Mouse (Mus musculus) brain, adult 2 months (tissue): ENCODE measurements around the gene Slc22a5.
"Not testable (repeated sequence)": the region's sequence is repeated elsewhere in the genome, so short reads cannot be mapped to it uniquely, and the experiment has no call there.

Experiments used
- DNase-seq: peaks from one replicate; pipeline ENCODE4 v3.0.0; 2011; ENCODE audit warnings: low read depth, low spot score

Gene Slc22a5

GRCm38 (mm10) chr11:53891505-53892451, at the start of gene Slc22a5:
Slc22a5 (minus strand) TSS chr11:53891660.
- DNase-seq, result peak; percentile 99

- not testable (repeated sequence) for DNase-seq
Measured at GRCm38 (mm10) chr11:53931944-53932318, 40.5 kb upstream of the Slc22a5 start.

- DNase-seq, result peak; percentile 79
Measured at GRCm38 (mm10) chr11:53931091-53931943, 39.9 kb upstream of the Slc22a5 start.

GRCm38 (mm10) chr11:53929741-53930140, 38.3 kb upstream of the Slc22a5 start:
- DNase-seq, result no peak

GRCm38 (mm10) chr11:53928585-53928984, 37.1 kb upstream of the Slc22a5 start:
- DNase-seq, result no peak

GRCm38 (mm10) chr11:53926303-53926702, 34.8 kb upstream of the Slc22a5 start:
- no peak for DNase-seq

GRCm38 (mm10) chr11:53918851-53919250, 27.4 kb upstream of the Slc22a5 start:
- DNase-seq, result no peak

- DNase-seq, result no peak
Measured at GRCm38 (mm10) chr11:53911011-53911410, 19.6 kb upstream of the Slc22a5 start.

- no peak for DNase-seq
Measured at GRCm38 (mm10) chr11:53908686-53909085, 17.2 kb upstream of the Slc22a5 start.

GRCm38 (mm10) chr11:53904534-53904925, 13.1 kb upstream of the Slc22a5 start:
- no peak for DNase-seq

GRCm38 (mm10) chr11:53903781-53904533, 12.5 kb upstream of the Slc22a5 start:
- no peak for DNase-seq

GRCm38 (mm10) chr11:53902741-53903140, 11.3 kb upstream of the Slc22a5 start:
- DNase-seq, result no peak

- no peak for DNase-seq
Measured at GRCm38 (mm10) chr11:53900991-53901390, 9.5 kb upstream of the Slc22a5 start.

- no peak for DNase-seq
Measured at GRCm38 (mm10) chr11:53899981-53900380, 8.5 kb upstream of the Slc22a5 start.

- DNase-seq, result no peak
Measured at GRCm38 (mm10) chr11:53899004-53899403, 7.5 kb upstream of the Slc22a5 start.

GRCm38 (mm10) chr11:53896935-53897334, 5.5 kb upstream of the Slc22a5 start:
- no peak for DNase-seq

GRCm38 (mm10) chr11:53893451-53893850, 2.0 kb upstream of the Slc22a5 start:
- DNase-seq, result no peak

- DNase-seq, result peak; percentile 16
Measured at GRCm38 (mm10) chr11:53892716-53893416, 1.4 kb upstream of the Slc22a5 start.

- no peak for DNase-seq
Measured at GRCm38 (mm10) chr11:53890906-53891504, 455 bp downstream of the Slc22a5 start.

- no peak for DNase-seq
Measured at GRCm38 (mm10) chr11:53890225-53890624, 1.2 kb downstream of the Slc22a5 start.
